Mouse (Mus musculus): Measurements from ENCODE around the gene Lrrc4c.

DNA sequence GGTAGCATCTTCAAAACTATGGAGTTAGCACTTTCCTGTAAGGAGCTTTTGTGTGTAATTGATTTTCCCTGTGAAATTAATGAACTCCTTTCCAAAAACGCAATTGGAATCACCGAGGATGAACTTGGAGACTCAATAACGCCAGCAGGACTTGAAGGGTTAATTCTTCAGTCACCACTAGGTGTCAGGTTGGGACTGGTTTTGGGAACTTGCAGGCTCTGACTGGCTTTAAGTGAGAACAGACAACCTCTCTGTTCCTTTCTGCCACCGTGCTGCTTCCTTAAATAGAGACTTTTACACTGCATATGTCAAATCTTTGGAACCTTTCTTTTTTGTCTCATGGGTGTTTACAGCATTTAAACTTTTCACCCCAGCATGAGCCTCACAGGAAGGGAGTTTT is 267.7 kb downstream of the Lrrc4c start:
- TF ChIP-seq CTCF (IDR thresholded peaks at IDR 0.05; ENCODE audit: control insufficient read depth, insufficient read depth, insufficient replicate concordance, low read depth, low read length) (no peak), POLR2A (IDR thresholded peaks at IDR 0.05; ENCODE audit: control insufficient read depth, low read depth, low read length) (no peak)
